Mouse (Mus musculus): ENCODE data around the gene Gm20388.

- TF ChIP-seq POLR2A (IDR thresholded peaks at IDR 0.05; ENCODE audit: insufficient read depth, low read length) (no peak), CTCF (IDR thresholded peaks at IDR 0.05; ENCODE audit: low read depth, low read length) (no peak), EP300 (IDR thresholded peaks at IDR 0.05; ENCODE audit: insufficient read depth, low read depth, low read length) (no peak)
Measured at GRCm38 (mm10) chr8:120054833-120055232, 144.2 kb downstream of the Gm20388 start.

All from ES-Bruce4 (cell line).